Mouse (Mus musculus) retina, postnatal 1 day (tissue): ENCODE measurements around the gene Gins2.
A peak's percentile ranks its signal among the peaks of the same experiment; 100 is the strongest.

Experiments used
- DNase-seq: peaks from one replicate; pipeline ENCODE4 v3.0.0-alpha.2; 2012

Gins2 gene

GRCm38 (mm10) chr8:120544155-120544554, 44.9 kb downstream of the Gins2 start:
- DNase-seq = no peak

DNA sequence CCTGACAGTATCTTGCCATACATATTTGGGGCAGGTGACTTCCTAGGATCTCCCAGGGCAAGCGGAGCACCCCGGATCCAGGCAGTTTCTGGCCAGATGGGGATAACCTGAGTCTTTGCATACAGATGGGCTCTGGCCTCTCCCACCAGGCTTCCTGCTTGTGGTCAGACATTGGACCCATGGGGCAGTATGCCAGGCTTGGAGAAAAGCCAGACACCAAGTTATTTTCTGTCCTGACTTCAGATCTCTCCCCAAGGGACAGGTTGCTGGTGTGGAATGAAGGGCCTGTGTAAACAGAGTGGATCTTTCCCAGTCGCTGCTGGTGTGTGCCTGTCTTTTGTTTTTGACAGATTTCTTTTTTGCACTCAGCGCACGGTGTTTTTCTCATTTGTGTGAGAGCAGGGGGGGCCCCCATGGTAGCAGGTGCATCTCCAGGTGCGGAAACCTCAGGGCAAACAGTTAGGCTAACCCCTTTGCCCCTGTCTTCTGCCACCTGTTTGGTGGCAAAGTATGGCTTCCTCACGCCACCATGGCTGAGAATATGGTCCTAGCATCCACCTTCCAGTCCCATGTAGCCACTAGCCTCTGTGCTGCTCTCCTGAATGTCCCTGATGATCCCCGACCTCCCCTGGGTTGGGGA, 45.6 kb downstream of the Gins2 start:
- no peak for DNase-seq

- DNase-seq = no peak
These were observed 46.1 kb downstream of the Gins2 start for GRCm38 (mm10) chr8:120542995-120543394.

DNA sequence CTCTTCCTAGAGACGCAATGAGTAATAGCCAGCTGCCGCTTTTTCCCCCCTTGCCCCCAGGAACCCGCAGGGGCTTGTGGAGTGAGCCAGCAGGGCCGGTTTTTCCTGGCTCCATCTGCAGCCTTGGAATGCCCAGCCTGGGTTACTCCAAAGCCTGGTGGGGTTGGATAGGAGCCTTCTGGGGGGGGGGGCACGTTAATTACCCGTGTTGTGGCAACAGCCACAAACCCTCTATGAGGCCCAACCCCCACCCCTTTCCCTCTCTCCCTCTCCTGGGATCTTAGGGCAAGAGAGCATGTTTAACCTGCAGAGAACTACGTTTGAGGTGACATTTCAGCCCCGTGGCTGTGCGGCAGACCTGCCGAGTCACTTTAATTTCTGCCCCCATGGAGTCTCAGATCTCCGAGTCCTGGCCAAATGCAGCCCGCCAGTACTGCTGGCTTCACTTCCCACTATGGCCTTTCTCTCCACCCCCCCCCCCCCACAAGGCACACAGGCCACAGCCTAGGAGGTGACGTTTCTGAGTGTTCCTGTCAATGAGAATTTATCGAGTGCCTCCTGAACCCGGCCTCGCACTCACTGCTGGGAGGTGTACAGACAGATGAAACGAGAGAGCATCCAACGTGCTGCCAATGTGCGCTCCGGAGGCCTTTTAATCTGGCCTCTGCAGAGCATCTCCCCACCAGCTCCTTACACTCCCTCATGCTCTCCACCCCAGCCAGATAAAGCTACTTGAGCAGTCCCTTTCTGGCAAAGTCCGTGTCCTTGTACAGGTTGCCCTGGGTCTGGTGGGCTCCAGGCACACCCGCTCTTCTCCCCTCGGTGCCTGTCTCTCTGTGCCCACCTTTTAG, 49.1 kb downstream of the Gins2 start:
- no peak for DNase-seq

DNA sequence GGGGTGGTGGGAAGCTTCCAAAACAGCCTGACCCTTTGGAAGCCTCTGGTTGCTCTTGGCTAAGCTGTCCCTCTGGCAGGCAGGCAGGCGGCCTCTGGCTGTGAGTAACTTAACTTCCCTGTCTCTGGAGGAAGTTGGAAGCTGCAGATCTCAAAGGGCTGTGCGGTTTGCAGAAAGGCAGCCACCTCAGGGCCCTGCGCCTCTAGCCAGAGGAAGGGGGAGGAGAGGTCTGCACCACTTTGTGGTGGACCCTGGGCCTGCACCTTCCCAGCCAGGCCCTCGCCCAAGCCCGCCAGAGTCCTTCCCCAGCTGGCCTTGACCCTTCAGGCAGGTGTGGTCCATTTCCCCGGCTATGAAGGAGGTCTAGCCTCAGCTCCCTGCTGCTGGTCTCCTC, 49.7 kb downstream of the Gins2 start:
- DNase-seq = no peak

DNA sequence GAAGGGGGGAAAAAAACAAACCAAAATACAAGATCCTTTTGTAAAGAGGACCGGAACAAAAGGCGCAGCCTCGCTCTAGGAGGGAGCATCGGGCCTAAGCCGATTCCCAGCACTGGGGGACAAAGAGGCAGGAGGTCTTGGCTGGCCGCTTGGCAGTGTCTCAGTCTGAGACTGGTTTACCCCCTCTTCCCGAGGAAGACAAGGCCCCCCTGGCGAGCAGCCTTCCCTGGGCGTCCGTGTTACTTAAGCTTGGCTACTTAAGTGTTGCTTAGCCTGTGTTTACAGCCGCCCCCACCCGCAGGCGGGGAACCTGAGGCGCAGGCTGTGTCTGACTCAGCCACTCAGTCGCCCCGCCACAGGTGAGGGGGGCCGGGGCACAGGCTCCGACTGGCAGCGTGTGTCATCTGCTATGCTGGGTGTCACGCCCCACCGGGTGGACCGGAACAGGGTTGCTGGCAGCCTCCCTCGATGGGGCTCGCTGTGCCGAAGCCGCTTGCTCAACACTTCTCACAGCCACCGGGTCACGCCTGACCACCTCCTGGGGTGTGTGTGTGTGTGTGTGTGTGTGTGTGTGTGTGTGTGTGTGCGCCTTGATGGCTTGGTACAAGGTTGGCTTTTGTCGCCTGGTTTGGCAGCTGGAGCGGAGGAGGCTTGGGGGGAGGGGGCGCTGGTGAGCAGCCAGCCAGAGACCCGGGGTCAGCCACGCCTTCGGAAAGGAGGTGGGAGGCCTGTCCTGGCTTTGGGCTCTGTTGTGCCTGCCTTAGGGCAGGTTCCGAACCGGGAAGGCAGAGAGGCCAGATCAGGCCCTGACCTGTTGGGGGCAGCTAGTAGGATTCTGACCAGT, 50.5 kb downstream of the Gins2 start:
- DNase-seq = peak; percentile 87

GRCm38 (mm10) chr8:120537818-120538396, 51.2 kb downstream of the Gins2 start:
- DNase-seq = peak; percentile 86

GRCm38 (mm10) chr8:120537207-120537817, 51.8 kb downstream of the Gins2 start:
- peak; percentile 90 for DNase-seq

DNA sequence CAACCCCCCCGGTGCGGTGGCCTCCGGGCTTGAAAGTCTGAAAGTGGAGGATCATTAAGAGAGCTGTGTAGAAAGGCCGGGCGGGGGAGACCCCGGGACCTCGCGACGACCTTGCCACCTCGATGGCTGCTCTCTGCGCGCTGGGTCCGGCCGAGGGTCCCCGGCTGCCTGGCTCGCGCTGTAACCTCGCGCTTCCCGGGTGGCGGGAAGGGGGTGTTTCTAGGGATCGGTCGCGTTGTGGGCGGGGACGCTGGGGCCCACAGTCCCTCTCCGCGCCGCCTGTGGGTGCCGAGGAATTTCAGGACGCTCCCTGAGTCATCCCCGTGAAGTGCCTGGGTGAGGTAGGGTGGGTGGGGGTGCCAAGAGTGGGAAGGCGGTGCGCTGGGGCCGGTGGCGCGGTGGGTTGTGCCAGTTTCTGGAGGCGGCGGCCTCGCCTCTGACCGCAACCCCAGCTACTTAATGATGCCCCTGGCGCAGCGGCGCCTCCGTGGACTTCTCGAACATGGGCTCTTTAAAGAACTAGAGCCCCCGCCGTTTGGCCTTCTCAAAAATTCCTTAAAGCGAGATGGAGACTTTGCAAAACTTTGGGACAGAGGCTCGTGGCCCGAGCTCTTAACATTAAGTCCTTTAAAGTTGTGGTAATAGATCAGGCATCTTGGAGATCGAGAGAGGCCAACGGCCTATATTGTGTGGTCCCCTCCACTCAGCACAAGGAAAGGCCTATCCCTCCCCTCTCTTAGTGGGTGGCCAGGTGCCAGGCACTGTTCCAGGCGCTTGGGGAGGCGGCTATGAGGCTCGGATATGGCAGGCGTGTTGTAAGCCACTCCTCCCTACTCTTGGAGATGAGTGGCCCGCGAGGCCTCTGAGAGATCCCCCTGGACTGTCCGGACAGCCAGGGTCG, 52.5 kb downstream of the Gins2 start:
- no peak for DNase-seq

GRCm38 (mm10) chr8:120535452-120536305, 53.4 kb downstream of the Gins2 start:
- DNase-seq = peak; percentile 86

GRCm38 (mm10) chr8:120534504-120535368, 54.4 kb downstream of the Gins2 start:
- DNase-seq = peak; percentile 93

DNA sequence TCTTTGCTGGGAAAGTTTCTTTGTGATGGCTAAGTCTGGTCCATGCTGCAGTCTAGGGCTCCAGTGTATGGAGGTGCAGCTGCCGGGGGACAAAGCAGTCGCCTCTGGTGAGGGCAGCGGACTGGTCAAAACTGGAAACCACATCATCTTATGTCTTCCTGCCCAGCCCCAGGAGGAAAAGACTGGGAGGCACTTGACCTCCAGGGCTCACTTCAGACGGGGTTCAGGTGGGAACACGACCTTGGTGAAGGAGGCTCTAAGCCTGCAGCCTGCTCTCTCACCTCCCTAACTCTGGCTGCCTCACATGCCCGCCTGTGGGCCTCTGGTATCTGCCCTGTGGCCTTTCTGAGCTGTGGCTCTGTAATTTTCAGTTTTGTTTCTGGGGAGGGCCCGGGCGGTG, 55.0 kb downstream of the Gins2 start:
- DNase-seq = no peak

DNA sequence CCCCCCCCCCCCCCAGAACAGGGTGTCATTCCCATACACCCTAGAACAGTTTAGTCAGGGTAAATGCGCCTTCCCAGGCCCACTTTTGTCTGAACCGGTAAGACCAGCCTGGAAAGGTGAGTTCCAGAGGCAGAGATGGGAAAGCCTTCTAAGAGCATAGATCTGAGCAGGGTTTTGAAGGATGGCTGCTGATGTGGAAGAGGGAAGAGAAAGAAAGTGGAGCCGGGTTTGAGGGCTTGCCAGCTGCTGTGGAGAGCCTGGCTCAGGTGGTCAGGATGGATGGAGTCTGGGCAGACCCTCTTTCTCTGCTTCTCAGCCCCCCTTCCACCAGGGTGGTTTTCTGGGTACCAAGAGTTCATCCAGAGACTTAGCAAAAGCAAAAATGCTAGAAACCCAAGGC, 55.7 kb downstream of the Gins2 start:
- no peak for DNase-seq

DNA sequence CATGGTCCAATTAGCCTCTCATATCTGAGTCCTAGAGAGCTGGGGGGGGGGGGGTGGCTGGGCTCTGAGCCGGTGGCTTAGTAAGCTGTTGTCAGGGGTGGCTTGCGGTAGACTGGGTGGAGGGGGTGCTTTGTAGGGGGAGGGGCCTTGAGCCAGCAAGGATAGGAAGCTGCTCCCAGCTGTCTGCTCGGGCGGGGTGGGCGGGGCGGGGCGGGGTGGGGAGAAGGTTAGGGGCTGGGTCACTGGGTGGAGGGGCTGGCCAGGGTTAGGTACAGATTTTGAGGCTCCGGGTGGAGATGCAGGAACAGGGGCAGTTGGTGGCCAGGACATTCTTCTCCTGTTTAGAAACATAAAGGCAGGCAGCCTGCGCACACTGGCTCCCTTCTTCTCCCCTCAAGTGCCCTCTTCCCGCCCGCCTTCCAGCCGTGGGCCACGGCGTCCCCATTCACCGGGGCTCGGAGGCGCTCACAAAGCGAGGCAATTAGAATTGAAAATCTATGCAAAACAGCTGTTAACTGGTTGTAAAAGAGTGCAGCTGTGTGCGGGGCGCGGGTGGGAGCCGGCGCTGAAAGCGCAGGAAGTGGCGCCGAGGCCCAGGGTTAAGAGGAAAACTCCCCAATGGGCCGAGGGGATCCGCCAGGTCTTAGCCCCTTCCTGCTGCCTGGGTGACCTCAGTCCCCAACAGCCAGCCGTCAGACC, 56.4 kb downstream of the Gins2 start:
- peak; percentile 87 for DNase-seq

- no peak for DNase-seq
These were observed 57.2 kb downstream of the Gins2 start for GRCm38 (mm10) chr8:120531775-120532516.

- DNase-seq = no peak
These were observed 58.0 kb downstream of the Gins2 start for GRCm38 (mm10) chr8:120530954-120531656.

DNA sequence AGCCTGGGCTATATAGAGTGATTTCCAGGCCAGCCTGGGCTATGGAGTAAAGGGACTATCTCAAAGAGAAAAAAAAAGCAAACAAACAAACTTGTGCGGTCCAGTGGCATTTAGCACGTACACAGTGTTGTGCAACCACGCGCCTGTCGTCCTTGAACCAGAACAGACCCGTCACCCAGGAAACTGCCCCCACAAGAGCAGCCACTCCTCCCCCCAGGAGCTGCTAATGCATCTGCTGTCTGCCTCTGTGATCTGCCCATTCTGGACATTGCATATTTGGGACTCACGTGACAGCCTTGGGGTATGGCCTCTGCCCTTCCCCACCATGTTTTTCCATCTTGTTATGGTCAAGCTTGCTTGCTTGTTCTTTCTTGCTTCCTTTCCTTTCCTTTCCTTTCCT, 59.9 kb downstream of the Gins2 start:
- no peak for DNase-seq
